Mouse (Mus musculus) megakaryocyte, adult 5-6 weeks (primary cell): ENCODE data around the gene Sult5a1. TPM values are rescaled to one million over a fixed set of nuclear protein-coding genes. Genes with fewer than 3 reads are reported as not detected.
A peak's percentile ranks its signal among the peaks of the same experiment; 100 is the strongest.
"Not testable (repeated sequence)": the region's sequence is repeated elsewhere in the genome, so short reads cannot be mapped to it uniquely, and the experiment has no call there.

Experiments
- ATAC-seq: 2 replicates; pipeline ENCODE4 v1.8.0; 2016; ENCODE audit warnings: mild to moderate bottlenecking, inconsistent platforms; ENCODE audit not compliant: poor library complexity, severe bottlenecking
- total RNA-seq, 2 experiments: library from RNA; stranded (forward) in 1 of 2; stranded (reverse) in 1 of 2; fragments of 153-499, 151-499 nt in 1 of 2; fragments of 221-1000, 200-1000 nt in 1 of 2; gene quantifications; 2 replicates each; pipeline versions ENCODE4 v1.2.3 to v1.2.4; 2015 to 2017

The Sult5a1 gene
- total RNA-seq, 2 experiments from 2014 or later = not detected

GRCm38 (mm10) chr8:123102855-123103254 lies 55.3 kb downstream of the Sult5a1 start:
- not testable (repeated sequence) for ATAC-seq

- peak; percentile 96 for ATAC-seq
Observed at GRCm38 (mm10) chr8:123101735-123102685, 56.1 kb downstream of the Sult5a1 start, which contains the start of gene Rpl13. Gene Rpl13, plus strand, starts transcription at chr8:123102350.

GRCm38 (mm10) chr8:123101244-123101643 lies 56.9 kb downstream of the Sult5a1 start:
- no peak for ATAC-seq

- ATAC-seq = peak; percentile 50
Observed at GRCm38 (mm10) chr8:123100288-123100687, 57.8 kb downstream of the Sult5a1 start.

GRCm38 (mm10) chr8:123097786-123098584 lies 60.1 kb downstream of the Sult5a1 start:
- no peak for ATAC-seq

GRCm38 (mm10) chr8:123097216-123097615 lies 60.9 kb downstream of the Sult5a1 start:
- ATAC-seq = no peak

Other genes starting within 250 kb of the Sult5a1 start
- 86.2 and 87.9 TPM in 2 replicates for gene Ankrd11, start 116.0 kb downstream of the Sult5a1 start, total RNA-seq (2015)
- gene Ankrd11, start 116.0 kb downstream of the Sult5a1 start, total RNA-seq (2017) = 90.5 and 102 TPM in 2 replicates
- 39.2 and 40.0 TPM in 2 replicates for gene Spg7, start 95.4 kb downstream of the Sult5a1 start, total RNA-seq (2015)
- 34.3 and 56.2 TPM in 2 replicates for gene Spg7, start 95.4 kb downstream of the Sult5a1 start, total RNA-seq (2017)
- gene Rpl13, start 56.0 kb downstream of the Sult5a1 start, total RNA-seq (2015) = 726 and 746 TPM in 2 replicates
- gene Rpl13, start 56.0 kb downstream of the Sult5a1 start, total RNA-seq (2017) = 1,905 and 2,227 TPM in 2 replicates
- 0.11 TPM in 1 of 2 replicates, not detected in the other for gene Cpne7, start 40.9 kb downstream of the Sult5a1 start, total RNA-seq (2015)
- 0.22 and 0.98 TPM in 2 replicates for gene Cpne7, start 40.9 kb downstream of the Sult5a1 start, total RNA-seq (2017)
- 0.36 and 1.8 TPM in 2 replicates for gene Dpep1, start 27.9 kb upstream of the Sult5a1 start, total RNA-seq (2015)
- gene Dpep1, start 27.9 kb upstream of the Sult5a1 start, total RNA-seq (2017) = 0.24 and 0.33 TPM in 2 replicates
- 21.9 and 24.2 TPM in 2 replicates for gene Chmp1a, start 54.4 kb upstream of the Sult5a1 start, total RNA-seq (2015)
- 36.1 and 42.8 TPM in 2 replicates for gene Chmp1a, start 54.4 kb upstream of the Sult5a1 start, total RNA-seq (2017)
- gene Spata33, start 54.5 kb upstream of the Sult5a1 start, total RNA-seq (2015) = 0.09 and 0.11 TPM in 2 replicates
- gene Spata33, start 54.5 kb upstream of the Sult5a1 start, total RNA-seq (2017) = not detected in 2 replicates
- gene Cdk10, start 66.5 kb upstream of the Sult5a1 start, total RNA-seq (2015) = 11.1 and 13.8 TPM in 2 replicates
- gene Cdk10, start 66.5 kb upstream of the Sult5a1 start, total RNA-seq (2017) = 16.3 and 20.2 TPM in 2 replicates
- 5.4 and 5.5 TPM in 2 replicates for gene Spata2l, start 77.9 kb upstream of the Sult5a1 start, total RNA-seq (2015)
- 2.2 and 4.7 TPM in 2 replicates for gene Spata2l, start 77.9 kb upstream of the Sult5a1 start, total RNA-seq (2017)
- 13.5 and 16.4 TPM in 2 replicates for gene Zfp276, start 95.9 kb upstream of the Sult5a1 start, total RNA-seq (2015)
- 15.7 and 30.6 TPM in 2 replicates for gene Zfp276, start 95.9 kb upstream of the Sult5a1 start, total RNA-seq (2017)
- 19.3 and 19.7 TPM in 2 replicates for gene Vps9d1, start 96.0 kb upstream of the Sult5a1 start, total RNA-seq (2015)
- gene Vps9d1, start 96.0 kb upstream of the Sult5a1 start, total RNA-seq (2017) = 23.8 and 27.7 TPM in 2 replicates
- 29.5 and 36.3 TPM in 2 replicates for gene Fanca, start 160.3 kb upstream of the Sult5a1 start, total RNA-seq (2015)
- gene Fanca, start 160.3 kb upstream of the Sult5a1 start, total RNA-seq (2017) = 37.9 and 50.2 TPM in 2 replicates
- gene Spire2, start 174.4 kb upstream of the Sult5a1 start, total RNA-seq (2015) = 0.07 TPM in 1 of 2 replicates, not detected in the other
- not detected in 2 replicates for gene Spire2, start 174.4 kb upstream of the Sult5a1 start, total RNA-seq (2017)
- 68.3 and 86.8 TPM in 2 replicates for gene Tcf25, start 215.4 kb upstream of the Sult5a1 start, total RNA-seq (2015)
- 187 and 329 TPM in 2 replicates for gene Tcf25, start 215.4 kb upstream of the Sult5a1 start, total RNA-seq (2017)
- not detected in 2 replicates for gene Mc1r, start 248.8 kb upstream of the Sult5a1 start, total RNA-seq (2015)
- gene Mc1r, start 248.8 kb upstream of the Sult5a1 start, total RNA-seq (2017) = not detected in 2 replicates